Mouse (Mus musculus): ENCODE measurements around the gene Rap1gap2.

Gene Rap1gap2

DNA sequence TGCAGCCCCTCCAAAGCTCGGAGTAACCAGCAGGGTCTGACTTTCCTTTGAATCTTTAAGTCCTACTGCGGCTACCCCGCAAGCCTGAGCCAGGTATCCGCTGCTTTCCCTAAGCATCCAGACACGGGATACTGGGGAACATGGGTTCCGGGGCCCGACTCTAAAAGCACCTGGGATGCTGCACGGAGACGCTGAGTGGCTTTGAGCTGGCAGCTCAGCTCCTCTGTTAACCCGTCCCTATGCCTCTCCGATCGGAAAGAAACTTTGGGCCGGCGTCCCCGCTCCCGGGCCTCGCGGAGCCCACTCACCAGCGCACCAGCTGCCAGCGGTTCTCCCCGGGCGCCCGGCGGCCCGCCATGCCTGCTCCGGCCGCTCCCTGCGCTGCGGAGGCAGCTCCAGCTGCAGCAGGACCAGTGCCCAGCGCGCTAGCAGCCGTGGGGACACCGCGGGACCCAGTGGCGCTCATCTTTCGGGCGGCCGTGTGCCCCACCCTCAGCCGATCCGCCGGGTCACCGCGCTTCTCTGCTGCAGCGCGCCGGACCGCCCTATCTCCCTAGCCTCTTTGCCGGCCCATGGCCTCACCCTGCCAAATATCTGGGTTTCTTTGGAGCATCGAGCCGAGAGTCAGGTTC is at the start of gene Rap1gap2:
TSS of gene Rap1gap2 (minus strand) at position 371 of the 632 bp plus-strand sequence.
- no peak for DNase-seq (ENCODE audit: low read depth, low spot score)

GRCm38 (mm10) chr11:74660336-74660735 is 49.6 kb upstream of the Rap1gap2 start:
- DNase-seq (ENCODE audit: low read depth, low spot score): no peak

GRCm38 (mm10) chr11:74655941-74656340 is 45.2 kb upstream of the Rap1gap2 start:
- no peak for DNase-seq (ENCODE audit: low read depth, low spot score)

- DNase-seq (ENCODE audit: low read depth, low spot score): peak; percentile 69
Observed at GRCm38 (mm10) chr11:74653385-74653784, 42.7 kb upstream of the Rap1gap2 start.

DNA sequence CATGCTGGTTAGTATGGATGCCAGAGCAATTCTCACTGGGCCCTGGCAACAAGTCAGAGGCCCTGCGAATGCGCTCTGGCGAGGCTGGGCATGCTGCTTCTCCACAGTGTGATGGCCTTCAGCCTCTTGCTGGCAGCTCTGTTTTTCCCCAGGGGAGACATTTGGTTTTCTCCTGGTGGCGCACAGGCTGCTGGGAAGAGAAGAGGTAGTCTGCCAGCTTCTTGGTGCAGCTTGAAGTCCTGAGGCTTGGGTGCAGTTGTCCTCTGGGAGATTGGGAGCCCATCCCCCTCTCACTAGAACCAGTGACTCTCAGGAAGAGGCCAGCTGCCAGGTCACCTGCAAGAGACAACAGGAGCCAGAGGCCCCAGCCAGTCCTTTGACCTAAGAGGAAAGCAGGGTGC is 42.1 kb upstream of the Rap1gap2 start:
- DNase-seq (ENCODE audit: low read depth, low spot score): peak; percentile 71

GRCm38 (mm10) chr11:74650576-74651100 is 39.9 kb upstream of the Rap1gap2 start:
- DNase-seq (ENCODE audit: low read depth, low spot score): no peak

DNA sequence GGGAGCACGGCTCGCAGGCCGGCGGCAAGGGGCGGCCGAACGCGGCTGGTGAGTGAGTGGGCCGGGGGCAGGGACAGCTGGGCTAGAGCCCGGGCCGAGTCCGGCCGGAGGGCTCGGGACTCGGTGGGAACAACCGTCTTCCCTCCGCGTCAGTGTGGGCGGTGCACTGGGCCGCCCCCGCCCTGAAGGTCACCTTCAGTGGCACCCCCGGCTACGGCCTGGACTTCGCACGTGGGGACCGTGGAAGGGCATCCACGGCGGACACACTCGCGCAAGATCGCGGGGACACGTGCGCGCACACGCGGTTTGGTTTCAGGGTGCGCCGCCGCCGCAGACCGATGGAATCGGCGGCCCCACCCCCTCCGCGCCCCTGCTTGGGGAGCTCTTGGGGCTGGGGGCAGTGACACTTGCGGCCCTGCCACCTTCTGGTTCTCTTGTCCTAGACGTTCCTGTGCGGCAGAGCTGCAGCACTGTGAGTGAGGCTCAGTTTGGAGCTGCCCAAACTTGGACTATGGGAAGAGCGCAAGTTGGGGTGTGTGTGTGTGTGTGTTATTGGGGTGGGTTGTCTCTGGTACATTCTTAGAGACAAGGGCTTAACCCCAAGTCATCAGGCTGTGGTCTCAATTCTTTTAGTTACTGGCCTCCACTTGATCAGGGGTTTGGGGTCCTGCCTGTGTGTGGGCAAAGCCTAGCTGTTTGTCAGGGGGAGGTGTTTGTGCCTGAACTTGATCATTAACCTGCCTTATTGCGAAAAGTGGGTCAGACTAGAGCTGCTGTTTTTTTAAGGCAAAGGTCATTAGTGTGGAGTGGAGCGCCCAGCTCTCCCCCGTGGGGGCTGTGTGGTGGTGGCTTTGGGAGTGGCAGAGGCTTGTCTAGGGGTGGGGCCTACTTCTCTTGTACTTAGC is 39.2 kb upstream of the Rap1gap2 start:
- DNase-seq (ENCODE audit: low read depth, low spot score): no peak

GRCm38 (mm10) chr11:74649095-74649646 is 38.5 kb upstream of the Rap1gap2 start, which contains the start of gene Cluh:
Cluh (plus strand) TSS chr11:74649495.
- DNase-seq (ENCODE audit: low read depth, low spot score): peak; percentile 98

GRCm38 (mm10) chr11:74648676-74649075 is 38.0 kb upstream of the Rap1gap2 start:
- no peak for DNase-seq (ENCODE audit: low read depth, low spot score)

GRCm38 (mm10) chr11:74647966-74648365 is 37.3 kb upstream of the Rap1gap2 start:
- peak; percentile 46 for DNase-seq (ENCODE audit: low read depth, low spot score)

GRCm38 (mm10) chr11:74639628-74640027 is 28.9 kb upstream of the Rap1gap2 start:
- no peak for DNase-seq (ENCODE audit: low read depth, low spot score)

DNA sequence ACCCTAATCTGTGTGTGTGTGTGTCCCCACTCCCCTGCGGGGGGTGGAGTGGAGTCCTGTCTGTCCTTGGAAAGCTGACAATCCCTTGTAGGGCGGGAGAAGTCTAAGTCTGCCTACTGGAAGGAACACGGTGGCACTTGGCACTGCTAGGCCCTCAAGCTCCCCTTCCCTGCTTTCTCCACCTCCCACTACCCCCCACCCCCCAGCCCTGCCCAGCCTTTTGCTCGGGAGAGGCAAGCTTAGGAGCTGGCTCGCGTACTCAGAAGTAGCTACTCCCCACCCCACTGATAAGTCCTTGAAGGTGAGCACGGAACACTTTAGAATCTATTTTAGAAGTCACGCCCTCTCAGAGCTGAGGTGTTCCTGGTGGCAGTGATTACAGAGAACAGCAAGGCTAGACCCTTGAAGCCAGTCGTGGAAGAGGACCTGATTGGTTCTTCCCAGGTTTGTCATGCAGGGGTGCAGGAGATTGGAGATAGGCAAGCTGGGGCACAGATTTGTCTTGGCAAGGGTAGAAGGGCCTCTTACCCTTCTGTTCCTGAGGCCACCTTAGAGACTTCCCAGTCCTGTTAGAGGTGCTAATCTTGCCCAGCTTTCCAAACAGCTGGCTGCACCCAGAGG is 28.2 kb upstream of the Rap1gap2 start:
- no peak for DNase-seq (ENCODE audit: low read depth, low spot score)

- peak; percentile 76 for DNase-seq (ENCODE audit: low read depth, low spot score)
Observed at GRCm38 (mm10) chr11:74637971-74638790, 27.5 kb upstream of the Rap1gap2 start.

DNA sequence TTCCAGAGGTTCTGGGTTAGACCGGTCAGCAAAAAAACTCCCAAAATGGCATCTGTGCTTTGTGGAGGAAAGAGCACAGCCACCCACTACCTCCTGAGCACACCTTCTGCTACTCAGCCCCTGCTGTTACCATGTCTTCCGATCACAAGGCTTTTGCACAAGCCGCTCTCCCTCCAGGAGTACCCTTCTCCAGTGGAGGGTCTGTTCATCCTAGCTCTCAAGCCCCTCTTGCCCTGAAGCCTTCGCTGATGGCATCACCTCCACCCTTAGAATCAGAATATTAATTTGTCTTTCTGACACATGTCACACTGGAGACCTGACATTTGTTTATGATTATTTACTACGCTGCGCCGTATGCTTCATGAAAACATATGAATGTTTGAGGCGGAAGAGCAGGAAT is 26.8 kb upstream of the Rap1gap2 start:
- DNase-seq (ENCODE audit: low read depth, low spot score): no peak

GRCm38 (mm10) chr11:74634490-74635275 is 24.0 kb upstream of the Rap1gap2 start:
- DNase-seq (ENCODE audit: low read depth, low spot score): peak; percentile 59

GRCm38 (mm10) chr11:74631880-74632789 is 21.4 kb upstream of the Rap1gap2 start:
- no peak for DNase-seq (ENCODE audit: low read depth, low spot score)

DNA sequence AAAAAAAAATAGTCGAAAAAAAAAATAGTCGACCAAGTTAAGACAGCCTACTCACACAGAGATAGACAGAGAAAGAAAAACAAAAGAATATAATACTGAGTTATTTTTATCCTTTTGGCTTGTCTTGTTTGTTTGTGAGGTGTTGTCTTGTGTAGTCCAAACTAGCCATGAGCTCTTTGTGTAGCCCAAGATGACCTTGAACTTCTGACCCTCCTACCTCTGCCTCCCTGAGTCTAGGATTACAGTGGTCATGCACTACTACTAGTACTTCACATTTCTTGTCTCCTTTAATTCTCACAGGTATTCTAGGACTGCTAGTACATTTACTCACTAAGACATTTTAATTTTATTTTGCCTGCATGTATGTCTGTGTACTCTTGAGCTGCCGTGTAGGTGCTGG is 16.8 kb upstream of the Rap1gap2 start:
- DNase-seq (ENCODE audit: low read depth, low spot score): no peak

DNA sequence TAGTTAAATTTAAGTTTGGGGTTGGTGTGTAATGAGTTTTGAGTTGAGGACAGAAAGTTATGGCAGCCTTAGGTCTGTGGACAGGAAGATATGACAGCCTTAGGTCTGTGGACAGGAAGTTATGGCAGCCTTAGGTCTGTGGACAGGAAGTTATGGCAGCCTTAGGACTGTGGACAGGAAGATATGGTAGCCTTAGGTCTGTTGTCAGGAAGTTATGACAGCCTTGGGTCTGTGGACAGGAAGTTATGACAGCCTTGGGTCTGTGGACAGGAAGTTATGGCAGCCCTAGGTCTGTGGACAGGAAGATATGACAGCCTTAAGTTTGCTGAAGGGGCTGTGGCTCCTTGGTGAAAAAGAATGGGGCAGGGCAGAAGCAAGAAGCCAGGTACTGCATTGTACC is 14.6 kb upstream of the Rap1gap2 start:
- no peak for DNase-seq (ENCODE audit: low read depth, low spot score)

DNA sequence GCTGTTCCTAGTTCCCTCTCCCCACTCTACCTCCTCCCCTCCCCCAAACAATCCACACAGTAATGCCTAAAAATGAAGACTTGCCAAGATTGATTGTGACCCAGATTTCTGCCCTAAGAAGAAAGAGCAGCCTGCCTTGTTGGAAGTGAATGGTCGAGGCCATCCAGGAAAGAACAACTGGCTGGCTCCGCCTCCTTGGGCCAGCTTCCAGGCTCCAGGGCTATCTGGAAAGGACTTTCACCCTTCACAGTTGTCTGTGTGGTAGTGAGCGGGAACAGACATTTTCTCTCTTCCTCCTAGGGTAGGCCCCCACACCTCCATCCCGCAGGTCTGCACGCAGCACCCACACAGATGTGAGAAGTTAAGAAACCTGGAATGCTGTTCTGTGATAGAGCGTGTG is 13.0 kb upstream of the Rap1gap2 start:
- DNase-seq (ENCODE audit: low read depth, low spot score): no peak
